Mouse (Mus musculus): ENCODE measurements around the gene Olfr1362. TPM values are rescaled to one million over a fixed set of nuclear protein-coding genes. Genes with fewer than 3 reads are reported as not detected.

Olfr1362 gene
- not detected in 2 replicates for polyA plus RNA-seq (2014; fragmentation: Nextera tagmentation; extraction: Ambion mirVana)

DNA sequence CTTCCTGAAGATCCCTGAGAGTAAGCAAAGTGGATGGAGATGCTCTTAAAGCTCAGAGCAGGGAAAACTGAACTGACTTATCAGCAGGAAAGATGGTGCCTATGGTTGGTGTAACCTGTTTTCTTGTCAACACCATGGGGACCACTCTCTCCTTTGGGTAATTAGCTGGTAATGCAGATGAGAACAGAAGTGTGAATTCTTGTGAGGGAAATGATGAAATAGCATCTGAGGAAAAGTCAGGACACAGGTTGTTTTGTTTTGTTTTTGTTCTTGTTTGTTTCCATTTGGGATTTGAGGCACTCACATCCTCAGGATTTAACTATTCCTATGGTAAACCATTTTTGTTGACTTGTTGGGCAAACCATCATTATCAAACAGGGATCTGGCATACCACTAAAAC, at the start of gene Olfr1362:
Gene Olfr1362 (minus strand): TSS at position 101 of the 400 bp plus-strand sequence.
- Histone ChIP-seq H3K9me3 (ENCODE audit: control insufficient read depth, low read length) (no peaks in the 10 kb centered on the region), H3K4me2 (replicated peaks; ENCODE audit: low read depth, low read length) (no peak within 1 kb of the TSS), H3K27me3 (ENCODE audit: control insufficient read depth, insufficient read depth, low read length) (no peaks in the 10 kb centered on the region), H3K4me1 (replicated peaks; ENCODE audit: control insufficient read depth, insufficient read depth, low read length) (no peaks in the 10 kb centered on the region), H3K4me3 (ENCODE audit: low read depth, low read length) (no peak within 1 kb of the TSS), H3K36me3 (ENCODE audit: control insufficient read depth, insufficient read depth, low read length) (no peaks in the 10 kb centered on the region), H3K9ac (ENCODE audit: low read depth, low read length) (no peak within 1 kb of the TSS), H3K27ac (ENCODE audit: low read depth, low read length) (no peak within 1 kb of the TSS)
- DNase-seq (ENCODE audit: low spot score) (no peak), ATAC-seq (ENCODE audit: low FRiP score) (no peak)

DNA sequence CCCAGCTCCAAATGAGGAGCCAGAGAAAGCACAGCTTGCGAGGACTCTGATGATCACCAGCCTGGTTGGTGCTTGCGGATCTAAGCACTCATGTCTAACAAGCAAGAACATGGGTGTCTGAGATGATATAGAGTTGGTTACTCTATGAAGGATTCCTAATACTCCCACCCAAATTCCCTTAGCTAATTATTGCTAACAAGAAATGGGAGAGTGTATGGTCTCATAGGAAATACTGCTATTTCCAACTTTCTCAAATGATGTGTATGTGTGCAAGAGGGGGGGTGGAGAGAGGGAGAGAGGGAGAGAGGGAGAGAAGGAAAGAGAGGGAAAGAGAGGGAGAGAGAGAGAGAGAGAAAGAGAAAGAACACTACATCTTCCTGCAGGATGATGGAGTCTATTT, 49.5 kb upstream of the Olfr1362 start, which contains the start of gene Olfr1361:
Gene Olfr1361 (minus strand): TSS at position 101 of the 400 bp plus-strand sequence.
- Histone ChIP-seq H3K27me3 (ENCODE audit: control insufficient read depth, insufficient read depth, low read length) (no peaks in the 10 kb centered on the region), H3K36me3 (ENCODE audit: control insufficient read depth, insufficient read depth, low read length) (no peaks in the 10 kb centered on the region), H3K4me3 (ENCODE audit: low read depth, low read length) (no peak within 1 kb of the TSS), H3K9ac (ENCODE audit: low read depth, low read length) (no peak within 1 kb of the TSS), H3K27ac (ENCODE audit: low read depth, low read length) (no peak within 1 kb of the TSS), H3K4me1 (replicated peaks; ENCODE audit: control insufficient read depth, insufficient read depth, low read length) (no peaks in the 10 kb centered on the region), H3K9me3 (ENCODE audit: control insufficient read depth, low read length) (no peaks in the 10 kb centered on the region), H3K4me2 (replicated peaks; ENCODE audit: low read depth, low read length) (no peak within 1 kb of the TSS)
- DNase-seq (ENCODE audit: low spot score) (no peak), ATAC-seq (ENCODE audit: low FRiP score) (no peak)
- WGBS = 78% methylated on average over 2 of the region's 2 CpGs

- Histone ChIP-seq H3K27ac (ENCODE audit: low read depth, low read length) (no peak within 1 kb of the TSS), H3K4me3 (ENCODE audit: low read depth, low read length) (no peak within 1 kb of the TSS), H3K36me3 (ENCODE audit: control insufficient read depth, insufficient read depth, low read length) (no peaks in the 10 kb centered on the region), H3K9ac (ENCODE audit: low read depth, low read length) (no peak within 1 kb of the TSS), H3K27me3 (ENCODE audit: control insufficient read depth, insufficient read depth, low read length) (no peaks in the 10 kb centered on the region), H3K4me1 (replicated peaks; ENCODE audit: control insufficient read depth, insufficient read depth, low read length) (no peaks in the 10 kb centered on the region), H3K4me2 (replicated peaks; ENCODE audit: low read depth, low read length) (no peak within 1 kb of the TSS), H3K9me3 (ENCODE audit: control insufficient read depth, low read length) (no peaks in the 10 kb centered on the region)
- no peak for ATAC-seq (ENCODE audit: low FRiP score)
- WGBS = 81% methylated on average over 2 of the region's 2 CpGs
- no peak for DNase-seq (ENCODE audit: low spot score)
Observed at GRCm38 (mm10) chr13:21642418-21642817, 28.6 kb upstream of the Olfr1362 start, which contains the start of gene Olfr11. Gene Olfr11, minus strand, starts transcription at chr13:21642518.

DNA sequence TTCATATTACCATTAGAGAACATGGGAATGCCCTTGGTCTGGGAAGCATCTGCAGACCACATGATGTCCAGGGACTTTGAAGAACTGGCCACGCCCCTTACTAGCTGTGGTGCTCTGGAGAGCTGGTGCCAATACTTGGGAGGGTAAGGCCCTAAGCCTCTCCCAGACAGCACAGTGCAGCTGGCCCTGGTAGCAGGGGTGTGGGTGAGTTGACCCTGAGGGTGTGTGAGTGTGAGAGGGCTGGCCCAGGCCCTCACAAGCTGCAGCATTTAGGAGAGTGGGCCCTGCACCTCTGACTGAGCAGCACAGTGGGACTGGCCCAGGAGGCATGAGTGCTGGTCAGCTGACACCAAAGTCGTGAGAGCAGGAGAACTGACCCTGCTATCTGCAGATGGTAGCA, 22.2 kb downstream of the Olfr1362 start:
- 60% methylated on average over 2 of the region's 2 CpGs for WGBS
- Histone ChIP-seq H3K4me1 (replicated peaks; ENCODE audit: control insufficient read depth, insufficient read depth, low read length) (no peaks in the 10 kb centered on the region), H3K27ac (ENCODE audit: low read depth, low read length) (no peak overlapping the region), H3K4me2 (replicated peaks; ENCODE audit: low read depth, low read length) (no peak overlapping the region), H3K36me3 (ENCODE audit: control insufficient read depth, insufficient read depth, low read length) (no peaks in the 10 kb centered on the region), H3K9ac (ENCODE audit: low read depth, low read length) (no peak overlapping the region), H3K9me3 (ENCODE audit: control insufficient read depth, low read length) (no peaks in the 10 kb centered on the region), H3K27me3 (ENCODE audit: control insufficient read depth, insufficient read depth, low read length) (no peaks in the 10 kb centered on the region), H3K4me3 (ENCODE audit: low read depth, low read length) (no peak overlapping the region)
- ATAC-seq (ENCODE audit: low FRiP score) (0 out of 2 replicates have a peak, but pooled peaks have one; percentile 25), DNase-seq (ENCODE audit: low spot score) (no peak)

GRCm38 (mm10) chr13:21581659-21582058, 32.2 kb downstream of the Olfr1362 start, which contains the start of gene Olfr1364:
Gene Olfr1364, minus strand, starts transcription at chr13:21581759.
- no peak within 1 kb of the TSS for H3K9ac ChIP-seq (ENCODE audit: low read depth, low read length)
- ATAC-seq (ENCODE audit: low FRiP score) (no peak), DNase-seq (ENCODE audit: low spot score) (no peak)
- H3K36me3 ChIP-seq (ENCODE audit: control insufficient read depth, insufficient read depth, low read length) = no peaks in the 10 kb centered on the region
- H3K4me2 ChIP-seq (replicated peaks; ENCODE audit: low read depth, low read length) = no peak within 1 kb of the TSS
- H3K4me3 ChIP-seq (ENCODE audit: low read depth, low read length) = no peak within 1 kb of the TSS
- 88% methylated on average over 2 of the region's 2 CpGs for WGBS
- no peaks in the 10 kb centered on the region for H3K4me1 ChIP-seq (replicated peaks; ENCODE audit: control insufficient read depth, insufficient read depth, low read length)
- no peaks in the 10 kb centered on the region for H3K9me3 ChIP-seq (ENCODE audit: control insufficient read depth, low read length)
- no peaks in the 10 kb centered on the region for H3K27me3 ChIP-seq (ENCODE audit: control insufficient read depth, insufficient read depth, low read length)
- no peak within 1 kb of the TSS for H3K27ac ChIP-seq (ENCODE audit: low read depth, low read length)

Other genes starting within 250 kb of the Olfr1362 start
- 84.8 and 90.5 TPM in 2 replicates for gene Zkscan3, start 211.3 kb downstream of the Olfr1362 start, polyA plus RNA-seq (2014; fragmentation: Nextera tagmentation; extraction: Ambion mirVana)
- 5.9 and 6.0 TPM in 2 replicates for gene Pgbd1, start 173.0 kb downstream of the Olfr1362 start, polyA plus RNA-seq (2014; fragmentation: Nextera tagmentation; extraction: Ambion mirVana)
- 18.4 and 21.0 TPM in 2 replicates for gene Zscan26, start 160.3 kb downstream of the Olfr1362 start, polyA plus RNA-seq (2014; fragmentation: Nextera tagmentation; extraction: Ambion mirVana)
- gene Nkapl, start 145.5 kb downstream of the Olfr1362 start, polyA plus RNA-seq (2014; fragmentation: Nextera tagmentation; extraction: Ambion mirVana) = 2.5 and 3.4 TPM in 2 replicates
- 5.2 and 5.9 TPM in 2 replicates for gene Zkscan4, start 135.1 kb downstream of the Olfr1362 start, polyA plus RNA-seq (2014; fragmentation: Nextera tagmentation; extraction: Ambion mirVana)
- not detected in 2 replicates for gene Gm10065, start 134.6 kb downstream of the Olfr1362 start, polyA plus RNA-seq (2014; fragmentation: Nextera tagmentation; extraction: Ambion mirVana)
- gene AK157302, start 118.8 kb downstream of the Olfr1362 start, polyA plus RNA-seq (2014; fragmentation: Nextera tagmentation; extraction: Ambion mirVana) = 0.23 and 0.35 TPM in 2 replicates
- gene Gm11273, start 112.6 kb downstream of the Olfr1362 start, polyA plus RNA-seq (2014; fragmentation: Nextera tagmentation; extraction: Ambion mirVana) = 3.7 and 5.1 TPM in 2 replicates
- gene Zkscan8, start 82.9 kb downstream of the Olfr1362 start, polyA plus RNA-seq (2014; fragmentation: Nextera tagmentation; extraction: Ambion mirVana) = 9.8 and 11.0 TPM in 2 replicates
- 0.05 and 0.25 TPM in 2 replicates for gene Olfr1366, start 71.2 kb downstream of the Olfr1362 start, polyA plus RNA-seq (2014; fragmentation: Nextera tagmentation; extraction: Ambion mirVana)
- 0.17 TPM in 1 of 2 replicates, not detected in the other for gene Olfr1535, start 54.1 kb downstream of the Olfr1362 start, polyA plus RNA-seq (2014; fragmentation: Nextera tagmentation; extraction: Ambion mirVana)
- not detected in 2 replicates for gene Olfr1364, start 32.3 kb downstream of the Olfr1362 start, polyA plus RNA-seq (2014; fragmentation: Nextera tagmentation; extraction: Ambion mirVana)
- not detected in 2 replicates for gene Olfr11, start 28.5 kb upstream of the Olfr1362 start, polyA plus RNA-seq (2014; fragmentation: Nextera tagmentation; extraction: Ambion mirVana)
- not detected in 2 replicates for gene Olfr1361, start 49.4 kb upstream of the Olfr1362 start, polyA plus RNA-seq (2014; fragmentation: Nextera tagmentation; extraction: Ambion mirVana)
- not detected in 2 replicates for gene Olfr1360, start 63.4 kb upstream of the Olfr1362 start, polyA plus RNA-seq (2014; fragmentation: Nextera tagmentation; extraction: Ambion mirVana)
- gene Olfr1359, start 84.1 kb upstream of the Olfr1362 start, polyA plus RNA-seq (2014; fragmentation: Nextera tagmentation; extraction: Ambion mirVana) = not detected in 2 replicates
- 2.1 and 3.0 TPM in 2 replicates for gene Hist1h2bl, start 102.1 kb upstream of the Olfr1362 start, polyA plus RNA-seq (2014; fragmentation: Nextera tagmentation; extraction: Ambion mirVana)
- gene Hist1h2ai, start 102.4 kb upstream of the Olfr1362 start, polyA plus RNA-seq (2014; fragmentation: Nextera tagmentation; extraction: Ambion mirVana) = 17.3 and 25.6 TPM in 2 replicates
- 12.7 and 20.0 TPM in 2 replicates for gene Hist1h3h, start 103.6 kb upstream of the Olfr1362 start, polyA plus RNA-seq (2014; fragmentation: Nextera tagmentation; extraction: Ambion mirVana)
- gene Hist1h2bm, start 108.0 kb upstream of the Olfr1362 start, polyA plus RNA-seq (2014; fragmentation: Nextera tagmentation; extraction: Ambion mirVana) = 4.2 and 4.3 TPM in 2 replicates
- 0.94 and 1.4 TPM in 2 replicates for gene Hist1h4j, start 121.0 kb upstream of the Olfr1362 start, polyA plus RNA-seq (2014; fragmentation: Nextera tagmentation; extraction: Ambion mirVana)
- 2.4 and 8.0 TPM in 2 replicates for gene Hist1h4k, start 136.5 kb upstream of the Olfr1362 start, polyA plus RNA-seq (2014; fragmentation: Nextera tagmentation; extraction: Ambion mirVana)
- gene Hist1h2ak, start 139.8 kb upstream of the Olfr1362 start, polyA plus RNA-seq (2014; fragmentation: Nextera tagmentation; extraction: Ambion mirVana) = 4.9 and 6.5 TPM in 2 replicates
- gene Hist1h2bn, start 140.1 kb upstream of the Olfr1362 start, polyA plus RNA-seq (2014; fragmentation: Nextera tagmentation; extraction: Ambion mirVana) = 0.67 and 2.2 TPM in 2 replicates
- gene Hist1h1b, start 166.6 kb upstream of the Olfr1362 start, polyA plus RNA-seq (2014; fragmentation: Nextera tagmentation; extraction: Ambion mirVana) = 19.1 TPM in 2 replicates
- 232 and 252 TPM in 2 replicates for gene Hist1h3i, start 169.3 kb upstream of the Olfr1362 start, polyA plus RNA-seq (2014; fragmentation: Nextera tagmentation; extraction: Ambion mirVana)
- gene Hist1h2an, start 173.2 kb upstream of the Olfr1362 start, polyA plus RNA-seq (2014; fragmentation: Nextera tagmentation; extraction: Ambion mirVana) = 1.4 and 8.5 TPM in 2 replicates
- gene Hist1h2bp, start 173.4 kb upstream of the Olfr1362 start, polyA plus RNA-seq (2014; fragmentation: Nextera tagmentation; extraction: Ambion mirVana) = 2.2 and 2.9 TPM in 2 replicates
- 17.8 and 18.7 TPM in 2 replicates for gene Hist1h2bq, start 196.2 kb upstream of the Olfr1362 start, polyA plus RNA-seq (2014; fragmentation: Nextera tagmentation; extraction: Ambion mirVana)
- gene Hist1h2ao, start 196.4 kb upstream of the Olfr1362 start, polyA plus RNA-seq (2014; fragmentation: Nextera tagmentation; extraction: Ambion mirVana) = 2.1 TPM in 1 of 2 replicates, not detected in the other
- not detected in 2 replicates for gene Hist1h4m, start 197.7 kb upstream of the Olfr1362 start, polyA plus RNA-seq (2014; fragmentation: Nextera tagmentation; extraction: Ambion mirVana)
- 13.4 and 14.6 TPM in 2 replicates for gene Hist1h4n, start 218.2 kb upstream of the Olfr1362 start, polyA plus RNA-seq (2014; fragmentation: Nextera tagmentation; extraction: Ambion mirVana)
- gene Hist1h2ap, start 219.5 kb upstream of the Olfr1362 start, polyA plus RNA-seq (2014; fragmentation: Nextera tagmentation; extraction: Ambion mirVana) = 4,676 and 4,856 TPM in 2 replicates
- 18.1 and 18.6 TPM in 2 replicates for gene Hist1h2br, start 219.7 kb upstream of the Olfr1362 start, polyA plus RNA-seq (2014; fragmentation: Nextera tagmentation; extraction: Ambion mirVana)